Mouse (Mus musculus) thymus, postnatal 4 days (tissue): ENCODE measurements around the gene Wdr77.
"Not testable (repeated sequence)": the region's sequence is repeated elsewhere in the genome, so short reads cannot be mapped to it uniquely, and the experiment has no call there.

Experiments used
- DNase-seq: peaks from one replicate; pipeline ENCODE4 v3.0.0; 2021

Gene Wdr77

DNA sequence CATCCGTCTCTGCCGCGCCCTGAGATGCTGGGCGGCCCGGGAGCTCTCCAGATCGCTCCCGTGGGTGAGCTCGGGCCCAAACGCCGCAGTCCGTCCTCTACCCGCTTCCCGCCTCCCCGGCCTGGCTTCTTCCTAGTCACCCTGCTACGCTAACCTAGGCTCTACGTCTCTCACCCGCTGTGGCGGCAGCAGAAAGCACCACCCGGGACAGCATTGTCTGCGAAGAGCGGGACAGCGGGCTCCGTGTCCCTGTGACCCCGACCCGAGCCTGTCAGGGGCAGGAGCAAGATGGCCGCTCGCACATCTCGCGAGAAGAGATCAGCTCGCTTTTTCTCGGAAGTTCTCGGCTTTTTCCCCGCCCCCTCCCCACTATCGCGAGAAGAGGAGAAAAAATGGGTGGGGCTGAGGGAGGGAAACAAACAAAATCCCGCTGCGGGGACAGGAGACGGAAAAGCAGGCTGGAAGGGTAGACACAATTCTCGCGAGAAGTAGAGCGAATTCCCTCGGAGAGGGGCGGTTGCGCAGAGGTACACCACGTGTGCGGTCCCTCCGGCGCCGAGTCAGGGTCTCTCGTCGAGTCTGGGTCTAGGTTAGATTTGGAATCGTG lies at the start of gene Wdr77:
Gene Wdr77, plus strand, starts transcription at position 396 of the 607 bp plus-strand sequence.
- peak; percentile 96 for DNase-seq

- peak; percentile 58 for DNase-seq
Measured at GRCm38 (mm10) chr3:105910519-105911190, 48.5 kb upstream of the Wdr77 start.

DNA sequence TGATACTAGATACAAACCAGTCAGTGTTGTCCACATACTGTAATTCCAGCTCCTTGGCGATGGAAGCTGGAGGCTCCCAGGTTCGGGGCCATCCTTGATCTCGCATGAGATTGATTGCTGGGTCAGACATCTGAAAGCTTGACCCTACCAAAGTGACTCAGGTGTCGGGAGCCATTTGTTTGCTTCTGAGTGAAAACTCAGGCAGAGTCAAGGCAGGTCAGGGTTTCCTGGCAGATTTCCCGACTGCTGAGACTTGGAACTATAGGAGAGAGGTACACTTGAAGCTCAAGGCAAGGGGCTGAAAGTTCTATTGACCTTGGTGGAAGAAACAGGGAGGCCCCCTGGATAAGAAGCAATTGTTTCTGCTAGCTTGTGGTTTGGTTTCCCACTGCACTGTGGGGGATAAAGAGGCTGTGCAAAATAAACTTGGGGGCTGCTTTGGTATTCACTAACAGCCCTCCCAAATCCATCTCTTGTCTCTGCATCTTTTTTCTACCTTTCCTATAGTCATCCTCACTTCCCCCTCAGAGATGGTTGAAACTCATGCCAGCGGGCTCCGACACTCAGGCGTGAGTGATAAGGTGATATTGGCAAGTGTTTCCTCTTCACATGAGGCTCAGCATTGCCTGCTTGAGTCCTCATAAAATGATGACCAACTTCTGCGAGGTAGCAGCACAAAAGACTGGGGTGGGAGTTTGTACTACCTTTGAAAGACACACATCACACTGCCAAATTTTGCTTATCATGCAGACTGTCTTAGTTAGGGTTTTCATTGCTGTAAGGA lies 46.9 kb upstream of the Wdr77 start:
- DNase-seq = no peak

DNA sequence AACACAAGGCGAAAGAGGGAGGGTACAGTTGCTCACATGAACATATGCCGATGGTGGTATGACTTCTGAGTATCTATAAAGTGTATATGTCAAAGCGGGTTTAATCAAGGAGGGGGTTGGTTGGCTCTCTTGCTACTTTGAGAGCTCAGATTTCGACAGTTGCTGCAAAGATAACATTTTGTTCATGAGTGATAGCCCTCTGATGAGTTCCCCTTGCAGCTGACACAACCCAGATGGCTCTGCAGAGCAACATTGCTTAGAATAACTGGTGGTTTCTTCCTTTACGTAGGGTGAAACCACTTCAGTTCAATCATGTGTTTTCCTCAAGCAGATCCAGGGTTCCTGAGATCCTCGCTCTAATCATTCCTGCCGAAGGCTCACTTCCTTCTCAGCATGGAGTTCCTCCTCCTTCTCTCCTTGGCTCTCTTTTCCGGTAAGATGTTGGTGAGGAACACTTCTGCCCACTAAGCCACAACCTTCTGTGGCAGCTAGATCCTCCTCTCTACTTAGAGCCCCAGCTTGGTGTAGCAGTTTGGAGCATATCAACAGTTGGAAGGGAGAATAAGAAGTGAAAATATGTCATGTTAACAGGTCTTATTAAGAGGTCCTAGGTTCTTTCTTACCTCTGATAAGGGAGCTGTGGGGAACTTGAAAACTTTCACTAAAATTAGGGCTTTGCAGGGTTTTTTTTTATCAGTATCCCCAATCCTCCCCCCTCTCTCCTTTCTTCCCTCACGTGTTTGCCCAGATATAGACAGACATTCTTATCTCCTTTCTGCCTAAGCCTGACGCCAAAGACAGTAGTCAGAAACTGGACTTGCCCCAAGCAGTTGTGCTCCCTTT lies 45.1 kb upstream of the Wdr77 start:
- no peak for DNase-seq

GRCm38 (mm10) chr3:105915281-105915680 lies 43.9 kb upstream of the Wdr77 start:
- no peak for DNase-seq

- not testable (repeated sequence) for DNase-seq
Measured at GRCm38 (mm10) chr3:105916455-105916854, 42.7 kb upstream of the Wdr77 start.

DNA sequence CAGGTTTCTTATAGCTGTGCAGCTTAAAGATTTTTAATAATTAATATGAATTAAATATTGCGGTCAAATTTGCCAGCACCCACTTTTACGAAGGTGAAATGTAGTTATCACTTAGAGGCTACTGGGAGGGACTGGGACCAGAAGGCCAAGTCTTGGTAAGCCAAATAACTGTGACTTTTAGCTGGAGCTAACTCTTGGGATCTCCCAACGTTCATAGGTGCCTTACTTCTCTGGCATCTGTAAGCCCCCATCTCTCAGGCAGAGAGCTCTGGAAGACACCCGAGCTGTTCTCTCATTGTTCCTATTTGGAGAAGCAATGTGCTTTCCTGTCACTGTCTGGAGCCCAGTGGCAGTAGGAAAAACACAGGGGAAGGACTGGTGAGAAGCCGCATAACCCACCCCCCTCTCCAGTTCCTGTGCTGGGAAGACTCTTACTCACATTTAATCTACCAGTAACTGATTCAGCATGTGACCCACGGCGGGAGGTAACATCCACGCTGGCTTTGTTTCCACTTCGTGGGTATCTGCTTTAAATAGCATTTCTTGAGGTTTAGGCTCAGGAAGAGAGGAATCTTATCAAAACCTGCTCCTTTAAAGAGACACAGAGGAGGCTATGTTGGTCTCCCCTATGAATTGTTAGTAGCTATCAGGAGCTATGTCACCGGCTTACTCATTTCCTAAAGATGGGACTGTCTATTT lies 41.4 kb upstream of the Wdr77 start:
- DNase-seq = no peak

- no peak for DNase-seq
Measured at GRCm38 (mm10) chr3:105918355-105918745, 40.8 kb upstream of the Wdr77 start.

DNA sequence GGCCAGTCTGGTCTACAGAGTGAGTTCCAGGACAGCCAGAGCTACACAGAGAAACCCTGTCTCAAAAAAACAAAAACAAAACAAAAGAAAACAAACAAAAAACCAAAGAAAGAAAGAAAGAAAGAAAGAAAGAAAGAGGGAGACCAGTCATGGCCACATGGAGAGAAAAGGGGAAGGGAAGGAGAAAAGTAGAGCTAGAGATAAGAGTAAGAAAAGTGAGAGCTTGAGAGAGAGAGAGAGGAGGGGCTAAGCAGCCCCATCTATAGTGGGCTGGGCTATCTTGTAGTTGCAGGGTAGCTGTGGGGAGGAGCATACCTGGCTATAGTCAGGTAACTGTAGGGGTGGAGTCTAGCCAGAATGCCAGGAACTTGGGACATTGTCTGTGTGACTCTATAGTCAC lies 38.4 kb upstream of the Wdr77 start:
- not testable (repeated sequence) for DNase-seq

DNA sequence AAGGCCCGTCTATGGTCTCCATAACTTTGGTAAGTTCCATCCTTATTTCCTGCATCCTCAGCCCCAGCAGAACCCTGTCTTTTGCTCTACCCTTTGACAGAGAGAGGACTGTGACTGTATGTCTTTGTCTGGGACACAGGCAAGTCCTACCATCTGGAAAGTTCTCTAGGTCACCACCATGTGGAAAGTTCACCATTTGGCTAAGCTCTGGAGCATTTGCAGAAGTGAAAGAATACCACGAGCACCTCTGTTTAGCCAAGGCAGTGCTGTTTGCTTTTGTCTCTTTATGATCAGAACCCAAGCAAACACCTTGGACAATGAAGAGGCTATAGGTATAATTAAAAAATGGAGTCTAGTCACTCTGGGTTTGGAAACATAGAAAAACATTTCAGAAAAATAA lies 37.2 kb upstream of the Wdr77 start:
- DNase-seq = no peak

DNA sequence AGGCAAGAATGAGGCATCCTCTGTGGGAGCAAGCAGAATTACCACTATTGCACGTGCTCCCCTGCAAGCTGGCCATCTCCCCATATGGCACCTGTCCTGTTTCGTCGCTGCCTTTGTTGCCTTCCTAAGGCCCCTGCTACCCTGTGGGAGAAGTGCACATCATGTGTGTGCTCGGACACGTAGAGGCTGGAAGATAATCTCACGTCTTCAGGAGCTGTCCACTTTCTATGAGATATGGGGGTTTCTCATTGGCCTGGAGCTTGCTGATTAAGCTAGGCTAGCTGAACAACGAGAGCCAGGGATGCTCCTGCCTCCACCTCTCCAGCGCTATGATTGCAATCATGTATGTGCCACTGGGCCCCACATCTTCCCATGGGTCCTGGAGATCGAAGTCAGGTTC lies 34.6 kb upstream of the Wdr77 start:
- no peak for DNase-seq

DNA sequence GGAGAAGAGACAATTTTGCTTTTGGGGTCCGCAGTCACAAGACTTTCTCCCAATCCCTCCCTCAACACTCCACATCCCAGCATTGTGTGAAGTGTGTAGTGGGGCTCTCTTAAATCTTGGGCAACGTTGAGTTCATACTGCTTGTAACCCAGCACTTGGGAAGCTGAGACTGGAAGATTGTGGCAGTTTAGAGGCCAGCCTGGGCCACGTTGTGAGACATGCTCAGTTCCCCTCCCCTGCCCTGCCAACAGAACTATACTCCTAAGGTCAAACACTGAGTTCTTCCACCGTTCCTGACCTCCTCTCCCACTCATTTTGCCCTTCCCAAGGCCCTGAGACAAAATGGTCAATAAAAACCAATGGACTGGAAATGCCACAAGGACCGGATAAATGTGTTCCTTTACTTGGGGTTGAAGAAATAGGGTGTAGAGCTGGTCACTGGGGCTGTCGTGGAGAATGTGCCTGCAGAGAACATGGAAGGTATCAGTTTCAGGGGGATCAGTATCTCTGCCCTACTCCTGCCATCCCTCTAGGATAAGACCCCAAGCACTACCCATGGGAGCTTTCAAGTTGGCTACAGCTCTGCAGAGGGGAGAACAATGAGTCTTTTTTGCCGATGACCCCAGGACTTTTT lies 31.5 kb upstream of the Wdr77 start:
- no peak for DNase-seq

GRCm38 (mm10) chr3:105928195-105928569 lies 31.0 kb upstream of the Wdr77 start:
- no peak for DNase-seq

DNA sequence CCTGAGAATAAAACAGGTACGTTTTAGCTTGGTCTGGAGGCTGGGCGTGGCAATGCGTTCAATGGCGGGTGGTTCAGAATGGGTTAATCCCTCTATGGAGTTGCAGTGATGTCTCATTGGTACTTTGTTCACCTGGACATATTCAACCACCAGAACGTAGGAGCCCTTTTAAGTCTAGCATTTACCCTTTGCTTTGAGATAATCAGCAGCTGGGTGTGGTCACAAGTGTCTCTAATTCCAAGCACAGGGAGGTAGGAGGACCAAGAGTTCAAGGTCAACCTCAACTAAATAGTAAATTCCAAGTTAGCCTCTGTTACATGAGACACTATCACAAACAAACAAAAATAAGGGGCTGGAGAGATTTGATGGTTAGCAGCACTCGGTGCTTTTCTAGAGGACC lies 30.4 kb upstream of the Wdr77 start:
- no peak for DNase-seq

DNA sequence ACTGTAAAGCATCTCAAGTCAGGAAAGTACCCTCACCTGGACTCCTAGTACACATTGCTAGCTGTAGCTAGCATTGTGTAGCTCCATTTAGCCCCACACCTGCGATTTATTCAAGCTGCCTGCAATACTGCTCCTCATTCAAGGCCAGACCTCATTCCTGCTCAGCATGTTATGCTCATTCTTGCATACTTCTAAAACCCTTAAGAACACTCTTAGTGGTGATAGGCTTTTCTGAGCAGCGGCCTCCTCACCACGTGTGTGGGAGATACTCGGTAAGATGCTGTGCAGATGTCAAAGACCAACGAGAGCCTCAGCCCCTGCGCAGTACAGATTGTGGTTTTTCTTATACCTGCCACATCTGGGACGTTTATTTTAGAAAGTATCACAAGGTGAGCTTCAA lies 29.3 kb upstream of the Wdr77 start:
- DNase-seq = peak; percentile 29

- DNase-seq = no peak
Measured at GRCm38 (mm10) chr3:105931095-105931494, 28.1 kb upstream of the Wdr77 start.

DNA sequence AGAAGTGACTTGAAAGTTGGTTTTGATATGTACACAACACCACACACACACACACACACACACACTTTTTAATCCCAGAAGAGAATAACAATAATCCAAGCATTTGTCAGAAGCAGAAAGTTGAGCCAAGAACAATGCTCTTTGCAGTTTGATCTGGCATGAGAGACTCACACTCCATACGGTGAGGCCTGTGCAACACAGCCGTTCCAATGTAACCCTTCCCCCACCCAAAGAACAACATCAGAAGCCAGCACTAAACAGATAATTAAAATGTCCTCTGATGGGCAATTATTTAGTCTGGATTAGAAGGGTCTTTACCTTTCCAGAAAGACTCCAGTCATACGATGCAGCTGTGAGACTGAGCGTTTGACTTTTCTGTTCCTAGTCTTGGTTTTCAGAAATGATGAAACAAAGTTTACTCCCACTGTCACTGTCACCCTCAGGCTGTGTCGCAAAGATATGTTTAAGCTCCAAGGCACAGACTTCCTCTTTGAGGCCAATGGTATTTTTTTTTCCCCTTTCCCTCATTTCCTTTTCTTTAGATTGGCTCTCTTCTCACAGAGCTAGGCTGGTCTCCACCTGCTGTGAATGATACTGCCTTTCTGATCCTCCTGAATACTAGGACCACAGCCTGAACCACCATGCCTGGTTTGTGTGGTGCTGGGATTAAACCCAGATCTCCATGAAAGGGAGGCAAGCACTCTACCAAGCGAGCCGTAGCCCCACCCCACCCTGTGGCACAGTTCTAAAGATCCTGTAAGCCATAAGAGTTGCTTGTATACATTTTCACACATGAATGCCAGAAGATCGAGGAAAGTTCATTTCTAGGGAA lies 26.7 kb upstream of the Wdr77 start, which contains the start of gene I830077J02Rik:
Gene I830077J02Rik, minus strand, starts transcription at position 425 of the 832 bp plus-strand sequence.
- DNase-seq = no peak

GRCm38 (mm10) chr3:105933926-105934325 lies 25.2 kb upstream of the Wdr77 start:
- no peak for DNase-seq

DNA sequence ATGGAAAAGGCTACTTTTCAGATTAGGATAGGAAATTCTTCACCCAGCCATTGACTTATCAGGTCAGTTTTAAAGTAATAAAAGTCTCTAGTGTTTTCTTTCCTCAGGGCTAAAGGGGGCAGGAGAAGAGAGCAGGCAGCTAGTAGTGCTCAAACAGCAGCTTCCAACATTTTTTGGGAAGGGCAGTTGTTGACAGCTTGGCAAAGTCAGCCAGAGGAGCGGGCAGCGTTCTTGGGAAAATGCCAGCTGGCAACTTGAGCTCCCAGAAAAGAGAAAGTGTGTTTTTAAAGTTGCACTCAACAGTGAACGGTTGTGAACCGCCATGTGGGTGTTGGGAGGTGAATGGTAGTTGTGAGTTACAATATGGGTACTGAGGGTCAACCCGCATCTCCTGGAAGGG lies 24.1 kb upstream of the Wdr77 start:
- no peak for DNase-seq

DNA sequence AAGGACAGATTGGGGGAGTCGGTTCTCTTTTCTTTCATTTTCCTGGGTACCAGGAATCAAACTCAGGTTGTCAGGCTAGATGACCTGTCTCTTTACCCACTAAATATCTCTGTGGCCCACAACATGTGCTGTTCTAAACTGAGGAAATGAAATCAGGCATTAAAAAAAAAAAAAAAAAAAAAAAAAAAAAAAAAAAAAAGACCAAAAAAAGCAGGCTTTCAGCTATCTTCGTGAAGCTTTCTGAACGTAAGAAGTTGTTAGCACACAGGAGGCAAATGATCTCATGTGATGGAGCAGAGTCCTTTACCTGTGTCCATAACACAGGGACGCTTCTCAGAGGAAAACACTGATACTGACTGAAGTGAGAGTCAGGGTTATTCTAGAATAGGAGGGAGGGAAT lies 23.1 kb upstream of the Wdr77 start:
- DNase-seq = no peak

GRCm38 (mm10) chr3:105951348-105951747 lies 7.8 kb upstream of the Wdr77 start:
- DNase-seq = no peak
